Mouse (Mus musculus): ENCODE data around the gene Snap91. TPM values are rescaled to one million over a fixed set of nuclear protein-coding genes. Genes with fewer than 3 reads are reported as not detected.

Snap91 gene
- polyA plus RNA-seq, 1 experiment from 2014 or later: 21.3 TPM

GRCm38 (mm10) chr9:86734357-86734756, 146.1 kb downstream of the Snap91 start:
- Histone ChIP-seq H3K4me2 (ENCODE audit: low read depth) (no peak overlapping the region), H3K9me3 (ENCODE audit: control insufficient read depth, low read length) (no peaks in the 10 kb centered on the region), H3K4me3 (ENCODE audit: low read depth, low read length) (no peak overlapping the region), H3K27me3 (ENCODE audit: control insufficient read depth, insufficient read depth, low read length) (no peaks in the 10 kb centered on the region), H3K27ac (ENCODE audit: low read depth, low read length) (no peak overlapping the region), H3K36me3 (ENCODE audit: control insufficient read depth, insufficient read depth, low read length) (no peaks in the 10 kb centered on the region), H3K4me1 (ENCODE audit: control insufficient read depth, insufficient read depth, low read length) (no peaks in the 10 kb centered on the region), H3K9ac (ENCODE audit: low read length) (no peak overlapping the region)
- ATAC-seq (ENCODE audit: insufficient read depth, low FRiP score, low TSS enrichment) (no peak), DNase-seq (ENCODE audit: low spot score) (no peak)

- no peak for DNase-seq (ENCODE audit: low spot score)
- Histone ChIP-seq H3K27me3 (ENCODE audit: control insufficient read depth, insufficient read depth, low read length) (no peaks in the 10 kb centered on the region), H3K4me1 (ENCODE audit: control insufficient read depth, insufficient read depth, low read length) (no peaks in the 10 kb centered on the region), H3K36me3 (ENCODE audit: control insufficient read depth, insufficient read depth, low read length) (no peaks in the 10 kb centered on the region), H3K9ac (ENCODE audit: low read length) (no peak overlapping the region), H3K9me3 (ENCODE audit: control insufficient read depth, low read length) (no peaks in the 10 kb centered on the region), H3K27ac (ENCODE audit: low read depth, low read length) (no peak overlapping the region), H3K4me3 (ENCODE audit: low read depth, low read length) (no peak overlapping the region), H3K4me2 (ENCODE audit: low read depth) (no peak overlapping the region)
- 90% methylated on average over 3 of the region's 3 CpGs for WGBS
- no peak for ATAC-seq (ENCODE audit: insufficient read depth, low FRiP score, low TSS enrichment)
These were observed 150.6 kb downstream of the Snap91 start for GRCm38 (mm10) chr9:86729811-86730210.

GRCm38 (mm10) chr9:86729084-86729483, 151.4 kb downstream of the Snap91 start:
- H3K4me3 ChIP-seq (ENCODE audit: low read depth, low read length): no peak overlapping the region
- no peak overlapping the region for H3K9ac ChIP-seq (ENCODE audit: low read length)
- no peaks in the 10 kb centered on the region for H3K9me3 ChIP-seq (ENCODE audit: control insufficient read depth, low read length)
- no peaks in the 10 kb centered on the region for H3K27me3 ChIP-seq (ENCODE audit: control insufficient read depth, insufficient read depth, low read length)
- H3K27ac ChIP-seq (ENCODE audit: low read depth, low read length): no peak overlapping the region
- no peak for DNase-seq (ENCODE audit: low spot score)
- no peaks in the 10 kb centered on the region for H3K36me3 ChIP-seq (ENCODE audit: control insufficient read depth, insufficient read depth, low read length)
- H3K4me2 ChIP-seq (ENCODE audit: low read depth): no peak overlapping the region
- ATAC-seq (ENCODE audit: insufficient read depth, low FRiP score, low TSS enrichment): no peak
- 72% methylated on average over 1 of the region's 1 CpGs for WGBS
- H3K4me1 ChIP-seq (ENCODE audit: control insufficient read depth, insufficient read depth, low read length): no peaks in the 10 kb centered on the region

GRCm38 (mm10) chr9:86728214-86728814, 152.1 kb downstream of the Snap91 start:
- Histone ChIP-seq H3K9me3 (ENCODE audit: control insufficient read depth, low read length) (no peaks in the 10 kb centered on the region), H3K36me3 (ENCODE audit: control insufficient read depth, insufficient read depth, low read length) (no peaks in the 10 kb centered on the region), H3K4me2 (ENCODE audit: low read depth) (no peak overlapping the region), H3K4me1 (ENCODE audit: control insufficient read depth, insufficient read depth, low read length) (no peaks in the 10 kb centered on the region), H3K27me3 (ENCODE audit: control insufficient read depth, insufficient read depth, low read length) (no peaks in the 10 kb centered on the region), H3K4me3 (ENCODE audit: low read depth, low read length) (no peak overlapping the region), H3K9ac (ENCODE audit: low read length) (no peak overlapping the region), H3K27ac (ENCODE audit: low read depth, low read length) (no peak overlapping the region)
- no peak for DNase-seq (ENCODE audit: low spot score)
- WGBS: 91% methylated on average over 10 of the region's 10 CpGs
- no peak for ATAC-seq (ENCODE audit: insufficient read depth, low FRiP score, low TSS enrichment)

GRCm38 (mm10) chr9:86726381-86726720, 154.1 kb downstream of the Snap91 start:
- DNase-seq (ENCODE audit: low spot score) (no peak), ATAC-seq (ENCODE audit: insufficient read depth, low FRiP score, low TSS enrichment) (no peak)
- Histone ChIP-seq H3K36me3 (ENCODE audit: control insufficient read depth, insufficient read depth, low read length) (no peaks in the 10 kb centered on the region), H3K27ac (ENCODE audit: low read depth, low read length) (no peak overlapping the region), H3K9ac (ENCODE audit: low read length) (no peak overlapping the region), H3K4me3 (ENCODE audit: low read depth, low read length) (no peak overlapping the region), H3K4me2 (ENCODE audit: low read depth) (no peak overlapping the region), H3K4me1 (ENCODE audit: control insufficient read depth, insufficient read depth, low read length) (no peaks in the 10 kb centered on the region), H3K27me3 (ENCODE audit: control insufficient read depth, insufficient read depth, low read length) (no peaks in the 10 kb centered on the region), H3K9me3 (ENCODE audit: control insufficient read depth, low read length) (no peaks in the 10 kb centered on the region)
- whole genome bisulfite sequencing: 84% methylated on average over 5 of the region's 5 CpGs

GRCm38 (mm10) chr9:86725604-86726380, 154.7 kb downstream of the Snap91 start:
- WGBS: 67% methylated on average over 7 of the region's 7 CpGs
- DNase-seq (ENCODE audit: low spot score) (no peak), ATAC-seq (ENCODE audit: insufficient read depth, low FRiP score, low TSS enrichment) (no peak)
- no peaks in the 10 kb centered on the region for H3K9me3 ChIP-seq (ENCODE audit: control insufficient read depth, low read length)
- H3K9ac ChIP-seq (ENCODE audit: low read length): no peak overlapping the region
- no peaks in the 10 kb centered on the region for H3K27me3 ChIP-seq (ENCODE audit: control insufficient read depth, insufficient read depth, low read length)
- H3K27ac ChIP-seq (ENCODE audit: low read depth, low read length): no peak overlapping the region
- H3K4me2 ChIP-seq (ENCODE audit: low read depth): no peak overlapping the region
- no peak overlapping the region for H3K4me3 ChIP-seq (ENCODE audit: low read depth, low read length)
- no peaks in the 10 kb centered on the region for H3K36me3 ChIP-seq (ENCODE audit: control insufficient read depth, insufficient read depth, low read length)
- no peaks in the 10 kb centered on the region for H3K4me1 ChIP-seq (ENCODE audit: control insufficient read depth, insufficient read depth, low read length)

- 94% methylated on average over 4 of the region's 4 CpGs for WGBS
- Histone ChIP-seq H3K36me3 (ENCODE audit: control insufficient read depth, insufficient read depth, low read length) (no peaks in the 10 kb centered on the region), H3K27me3 (ENCODE audit: control insufficient read depth, insufficient read depth, low read length) (no peaks in the 10 kb centered on the region), H3K27ac (ENCODE audit: low read depth, low read length) (no peak overlapping the region), H3K4me2 (ENCODE audit: low read depth) (no peak overlapping the region), H3K9me3 (ENCODE audit: control insufficient read depth, low read length) (no peaks in the 10 kb centered on the region), H3K4me3 (ENCODE audit: low read depth, low read length) (no peak overlapping the region), H3K9ac (ENCODE audit: low read length) (no peak overlapping the region), H3K4me1 (ENCODE audit: control insufficient read depth, insufficient read depth, low read length) (no peaks in the 10 kb centered on the region)
- ATAC-seq (ENCODE audit: insufficient read depth, low FRiP score, low TSS enrichment) (no peak), DNase-seq (ENCODE audit: low spot score) (no peak)
These were observed 155.4 kb downstream of the Snap91 start for GRCm38 (mm10) chr9:86725066-86725465.

- WGBS: 82% methylated on average over 2 of the region's 2 CpGs
- H3K36me3 ChIP-seq (ENCODE audit: control insufficient read depth, insufficient read depth, low read length): no peaks in the 10 kb centered on the region
- no peaks in the 10 kb centered on the region for H3K4me1 ChIP-seq (ENCODE audit: control insufficient read depth, insufficient read depth, low read length)
- H3K4me3 ChIP-seq (ENCODE audit: low read depth, low read length): no peak overlapping the region
- no peak overlapping the region for H3K4me2 ChIP-seq (ENCODE audit: low read depth)
- H3K27ac ChIP-seq (ENCODE audit: low read depth, low read length): no peak overlapping the region
- no peaks in the 10 kb centered on the region for H3K27me3 ChIP-seq (ENCODE audit: control insufficient read depth, insufficient read depth, low read length)
- DNase-seq (ENCODE audit: low spot score): no peak
- no peaks in the 10 kb centered on the region for H3K9me3 ChIP-seq (ENCODE audit: control insufficient read depth, low read length)
- no peak for ATAC-seq (ENCODE audit: insufficient read depth, low FRiP score, low TSS enrichment)
- H3K9ac ChIP-seq (ENCODE audit: low read length): no peak overlapping the region
These were observed 159.7 kb downstream of the Snap91 start for GRCm38 (mm10) chr9:86720794-86721193.

GRCm38 (mm10) chr9:86720227-86720626, 160.2 kb downstream of the Snap91 start:
- DNase-seq (ENCODE audit: low spot score): no peak
- WGBS: 89% methylated on average over 5 of the region's 5 CpGs
- H3K36me3 ChIP-seq (ENCODE audit: control insufficient read depth, insufficient read depth, low read length): no peaks in the 10 kb centered on the region
- no peaks in the 10 kb centered on the region for H3K4me1 ChIP-seq (ENCODE audit: control insufficient read depth, insufficient read depth, low read length)
- H3K4me3 ChIP-seq (ENCODE audit: low read depth, low read length): no peak overlapping the region
- H3K9ac ChIP-seq (ENCODE audit: low read length): no peak overlapping the region
- H3K27me3 ChIP-seq (ENCODE audit: control insufficient read depth, insufficient read depth, low read length): no peaks in the 10 kb centered on the region
- no peak overlapping the region for H3K27ac ChIP-seq (ENCODE audit: low read depth, low read length)
- no peaks in the 10 kb centered on the region for H3K9me3 ChIP-seq (ENCODE audit: control insufficient read depth, low read length)
- H3K4me2 ChIP-seq (ENCODE audit: low read depth): no peak overlapping the region
- no peak for ATAC-seq (ENCODE audit: insufficient read depth, low FRiP score, low TSS enrichment)

Data from neural tube, embryonic 11.5 days (tissue).